Mouse (Mus musculus): ENCODE measurements around the gene Ptgis. TPM values are rescaled to one million over a fixed set of nuclear protein-coding genes. Genes with fewer than 3 reads are reported as not detected.
A peak's percentile ranks its signal among the peaks of the same experiment; 100 is the strongest.

Gene Ptgis
- polyA plus RNA-seq, 1 experiment, result 116 TPM

DNA sequence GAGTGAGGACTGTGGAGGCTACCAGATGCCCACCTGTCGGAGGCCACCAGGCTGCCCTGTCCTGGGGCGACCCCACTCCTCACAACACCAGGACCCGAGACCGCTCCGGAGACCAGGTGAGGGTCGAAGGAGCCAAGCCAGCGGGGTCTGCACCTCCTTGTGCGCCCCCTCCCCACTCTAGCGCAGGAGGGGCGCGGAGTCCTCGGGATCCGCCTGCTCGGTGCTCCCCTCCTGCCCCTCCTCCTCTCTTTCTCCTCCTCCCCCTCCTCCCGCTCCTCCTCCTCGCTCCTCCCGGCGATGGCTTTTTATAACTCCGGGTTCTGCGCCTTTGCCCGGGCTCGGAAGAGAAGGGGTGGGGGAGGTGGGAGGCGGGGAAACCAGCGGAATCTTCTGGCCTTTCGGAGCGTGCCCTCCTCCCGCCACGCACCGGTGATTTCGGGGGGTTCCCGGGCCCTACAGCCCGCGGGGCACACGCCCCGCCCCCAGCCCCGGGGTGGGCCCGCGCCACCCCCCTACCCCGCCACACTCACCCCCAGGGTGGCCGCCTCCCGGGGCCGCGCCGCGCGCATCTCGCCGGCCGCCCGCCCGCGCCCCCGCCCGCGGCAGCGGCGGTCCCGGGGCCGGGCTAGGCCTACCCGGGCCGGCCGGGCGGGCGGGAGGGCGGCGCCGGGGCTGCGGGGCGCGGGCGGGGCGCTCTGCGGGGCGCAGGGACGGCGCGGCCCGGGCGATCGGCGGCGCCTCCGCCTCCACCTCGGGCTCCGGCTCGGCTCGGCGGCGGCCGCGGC lies 50.9 kb downstream of the Ptgis start:
- Histone ChIP-seq H3K36me3 (ENCODE audit: control insufficient read depth, insufficient read depth) (no peaks in the 10 kb centered on the region), H3K4me2 (ENCODE audit: low read depth) (no peak overlapping the region), H3K4me3 (no peak overlapping the region), H3K79me2 (ENCODE audit: control insufficient read depth, insufficient read depth) (no peaks in the 10 kb centered on the region), H3K27me3 (ENCODE audit: control insufficient read depth, insufficient read depth, insufficient read length) (peaks cover 47% of the 10 kb centered on the region), H3ac (ENCODE audit: control insufficient read depth, insufficient read length) (no peak overlapping the region)
- TF ChIP-seq TCF12 (IDR thresholded peaks at IDR 0.05; ENCODE audit: insufficient read depth, poor library complexity, severe bottlenecking), result no peak
- no peak for TF ChIP-seq TCF3 (IDR thresholded peaks at IDR 0.05; ENCODE audit: insufficient read length, low read depth)
- no peak for TF ChIP-seq MYOD1 (IDR thresholded peaks at IDR 0.05; ENCODE audit: control insufficient read depth in 1 of 3, insufficient read length in 2 of 3, low read depth in 2 of 3)
- TF ChIP-seq E2F4 (IDR thresholded peaks at IDR 0.05; ENCODE audit: insufficient read depth), result no peak
- no peak for TF ChIP-seq SRF (IDR thresholded peaks at IDR 0.05; ENCODE audit: control insufficient read depth, insufficient read length, low read depth)
- no peak for TF ChIP-seq POLR2AphosphoS2 (IDR thresholded peaks at IDR 0.05; ENCODE audit: insufficient read length, low read depth)
- no peak for TF ChIP-seq USF1 (IDR thresholded peaks at IDR 0.05; ENCODE audit: low read depth)
- no peak for TF ChIP-seq POLR2A (IDR thresholded peaks at IDR 0.05; ENCODE audit: insufficient read length, low read depth)
- no peak for TF ChIP-seq CEBPB (IDR thresholded peaks at IDR 0.05; ENCODE audit: insufficient read depth, poor library complexity, severe bottlenecking)
- TF ChIP-seq MAX (IDR thresholded peaks at IDR 0.05; ENCODE audit: low read depth), result no peak
- no peak for TF ChIP-seq MYOG (IDR thresholded peaks at IDR 0.05; ENCODE audit: control insufficient read depth in 1 of 3, insufficient read depth in 1 of 3, insufficient read length in 2 of 3, low read depth in 2 of 3)
- no peak for TF ChIP-seq REST (IDR thresholded peaks at IDR 0.05; ENCODE audit: insufficient read depth, insufficient read length)

- H3K4me3 ChIP-seq, result no peak overlapping the region
- H3K79me2 ChIP-seq (ENCODE audit: control insufficient read depth, insufficient read depth), result no peaks in the 10 kb centered on the region
- no peak overlapping the region for H3ac ChIP-seq (ENCODE audit: control insufficient read depth, insufficient read length)
- H3K27me3 ChIP-seq (ENCODE audit: control insufficient read depth, insufficient read depth, insufficient read length), result peaks cover 47% of the 10 kb centered on the region
- H3K4me2 ChIP-seq (ENCODE audit: low read depth), result no peak overlapping the region
- TF ChIP-seq TCF3 (IDR thresholded peaks at IDR 0.05; ENCODE audit: insufficient read length, low read depth) (no peak), REST (IDR thresholded peaks at IDR 0.05; ENCODE audit: insufficient read depth, insufficient read length) (peak; percentile 73), POLR2A (IDR thresholded peaks at IDR 0.05; ENCODE audit: insufficient read length, low read depth) (no peak), USF1 (IDR thresholded peaks at IDR 0.05; ENCODE audit: low read depth) (no peak)
- H3K36me3 ChIP-seq (ENCODE audit: control insufficient read depth, insufficient read depth), result no peaks in the 10 kb centered on the region
Measured at GRCm38 (mm10) chr2:167188315-167189207, 51.8 kb downstream of the Ptgis start.

GRCm38 (mm10) chr2:167187119-167187518 lies 53.3 kb downstream of the Ptgis start:
- peaks cover 47% of the 10 kb centered on the region for H3K27me3 ChIP-seq (ENCODE audit: control insufficient read depth, insufficient read depth, insufficient read length)
- no peak overlapping the region for H3K4me3 ChIP-seq
- no peak for TF ChIP-seq MAX (IDR thresholded peaks at IDR 0.05; ENCODE audit: low read depth)
- TF ChIP-seq MYOD1 (IDR thresholded peaks at IDR 0.05; ENCODE audit: control insufficient read depth in 1 of 3, insufficient read length in 2 of 3, low read depth in 2 of 3), result peak in 2 of 3 experiments; percentile 6 to 79
- TF ChIP-seq MYOG (IDR thresholded peaks at IDR 0.05; ENCODE audit: control insufficient read depth in 1 of 3, insufficient read depth in 1 of 3, insufficient read length in 2 of 3, low read depth in 2 of 3), result peak in 1 of 3 experiments; percentile 49
- TF ChIP-seq TCF3 (IDR thresholded peaks at IDR 0.05; ENCODE audit: insufficient read length, low read depth), result no peak
- TF ChIP-seq POLR2AphosphoS2 (IDR thresholded peaks at IDR 0.05; ENCODE audit: insufficient read length, low read depth), result no peak
- no peak for TF ChIP-seq CEBPB (IDR thresholded peaks at IDR 0.05; ENCODE audit: insufficient read depth, poor library complexity, severe bottlenecking)
- H3K36me3 ChIP-seq (ENCODE audit: control insufficient read depth, insufficient read depth), result no peaks in the 10 kb centered on the region
- no peak overlapping the region for H3ac ChIP-seq (ENCODE audit: control insufficient read depth, insufficient read length)
- no peaks in the 10 kb centered on the region for H3K79me2 ChIP-seq (ENCODE audit: control insufficient read depth, insufficient read depth)
- H3K4me2 ChIP-seq (ENCODE audit: low read depth), result no peak overlapping the region

GRCm38 (mm10) chr2:167186544-167186943 lies 53.9 kb downstream of the Ptgis start:
- Histone ChIP-seq H3K27me3 (ENCODE audit: control insufficient read depth, insufficient read depth, insufficient read length) (peaks cover 46% of the 10 kb centered on the region), H3K4me2 (ENCODE audit: low read depth) (no peak overlapping the region), H3K36me3 (ENCODE audit: control insufficient read depth, insufficient read depth) (no peaks in the 10 kb centered on the region), H3K4me3 (no peak overlapping the region), H3K79me2 (ENCODE audit: control insufficient read depth, insufficient read depth) (no peaks in the 10 kb centered on the region), H3ac (ENCODE audit: control insufficient read depth, insufficient read length) (no peak overlapping the region)
- no peak for TF ChIP-seq TCF12 (IDR thresholded peaks at IDR 0.05; ENCODE audit: insufficient read depth, poor library complexity, severe bottlenecking)
- no peak for TF ChIP-seq MYOD1 (IDR thresholded peaks at IDR 0.05; ENCODE audit: control insufficient read depth in 1 of 3, insufficient read length in 2 of 3, low read depth in 2 of 3)
- no peak for TF ChIP-seq USF1 (IDR thresholded peaks at IDR 0.05; ENCODE audit: low read depth)
- TF ChIP-seq CEBPB (IDR thresholded peaks at IDR 0.05; ENCODE audit: insufficient read depth, poor library complexity, severe bottlenecking), result no peak
- TF ChIP-seq MAX (IDR thresholded peaks at IDR 0.05; ENCODE audit: low read depth), result no peak
- TF ChIP-seq REST (IDR thresholded peaks at IDR 0.05; ENCODE audit: insufficient read depth, insufficient read length), result no peak
- TF ChIP-seq TCF3 (IDR thresholded peaks at IDR 0.05; ENCODE audit: insufficient read length, low read depth), result no peak
- no peak for TF ChIP-seq MYOG (IDR thresholded peaks at IDR 0.05; ENCODE audit: control insufficient read depth in 1 of 3, insufficient read depth in 1 of 3, insufficient read length in 2 of 3, low read depth in 2 of 3)
- TF ChIP-seq POLR2A (IDR thresholded peaks at IDR 0.05; ENCODE audit: insufficient read length, low read depth), result no peak
- TF ChIP-seq SRF (IDR thresholded peaks at IDR 0.05; ENCODE audit: control insufficient read depth, insufficient read length, low read depth), result no peak
- no peak for TF ChIP-seq E2F4 (IDR thresholded peaks at IDR 0.05; ENCODE audit: insufficient read depth)
- no peak for TF ChIP-seq POLR2AphosphoS2 (IDR thresholded peaks at IDR 0.05; ENCODE audit: insufficient read length, low read depth)

Data from myocyte (in vitro differentiated cells).